Mouse (Mus musculus): ENCODE data around the gene Hoxd4. TPM values are rescaled to one million over a fixed set of nuclear protein-coding genes. Genes with fewer than 3 reads are reported as not detected.

Hoxd4 gene
- polyA plus RNA-seq, 1 experiment from 2014 or later: 4.9 TPM

GRCm38 (mm10) chr2:74703720-74704392 lies 7.9 kb upstream of the Hoxd4 start:
- Histone ChIP-seq H3K4me2 (replicated peaks; ENCODE audit: low read depth, low read length) (peak overlapping the region; percentile 72), H3K9me3 (ENCODE audit: low read length) (no peaks in the 10 kb centered on the region), H3K36me3 (ENCODE audit: insufficient read depth, low read length) (no peaks in the 10 kb centered on the region), H3K4me1 (ENCODE audit: insufficient read depth, low read length) (peaks cover 35% of the 10 kb centered on the region; the same call in 1 of the 2 replicates), H3K9ac (replicated peaks; ENCODE audit: low read length) (peak overlapping the region; percentile 99), H3K27me3 (ENCODE audit: insufficient read depth, low read length) (no peaks in the 10 kb centered on the region), H3K4me3 (ENCODE audit: low read length) (peak overlapping the region; percentile 78), H3K27ac (ENCODE audit: low read length) (peak overlapping the region; percentile 100)
- 11% methylated on average over 26 of the region's 26 CpGs for WGBS
- ATAC-seq (ENCODE audit: low FRiP score, low TSS enrichment): peak; percentile 57

GRCm38 (mm10) chr2:74704393-74704998 lies 7.2 kb upstream of the Hoxd4 start, which contains the start of gene Hoxd8:
Gene Hoxd8 (plus strand): TSS chr2:74704615.
- Histone ChIP-seq H3K4me1 (ENCODE audit: insufficient read depth, low read length) (peaks cover 41% of the 10 kb centered on the region), H3K27me3 (ENCODE audit: insufficient read depth, low read length) (no peaks in the 10 kb centered on the region), H3K27ac (ENCODE audit: low read length) (peak within 1 kb of the TSS; percentile 100), H3K9me3 (ENCODE audit: low read length) (no peaks in the 10 kb centered on the region), H3K4me3 (ENCODE audit: low read length) (peak within 1 kb of the TSS; percentile 78), H3K4me2 (replicated peaks; ENCODE audit: low read depth, low read length) (peak within 1 kb of the TSS; percentile 72), H3K9ac (replicated peaks; ENCODE audit: low read length) (peak within 1 kb of the TSS; percentile 99), H3K36me3 (ENCODE audit: insufficient read depth, low read length) (no peaks in the 10 kb centered on the region)
- under 1% methylated on average over 50 of the region's 52 CpGs for WGBS
- ATAC-seq (ENCODE audit: low FRiP score, low TSS enrichment): peak; percentile 76

- Histone ChIP-seq H3K27ac (ENCODE audit: low read length) (peak overlapping the region; percentile 100), H3K9ac (replicated peaks; ENCODE audit: low read length) (peak overlapping the region; percentile 99), H3K4me3 (ENCODE audit: low read length) (peak overlapping the region; percentile 78), H3K36me3 (ENCODE audit: insufficient read depth, low read length) (no peaks in the 10 kb centered on the region), H3K4me2 (replicated peaks; ENCODE audit: low read depth, low read length) (peak overlapping the region; percentile 72), H3K4me1 (ENCODE audit: insufficient read depth, low read length) (peaks cover 43% of the 10 kb centered on the region), H3K9me3 (ENCODE audit: low read length) (no peaks in the 10 kb centered on the region), H3K27me3 (ENCODE audit: insufficient read depth, low read length) (no peaks in the 10 kb centered on the region)
- ATAC-seq (ENCODE audit: low FRiP score, low TSS enrichment): peak; percentile 40
- under 1% methylated on average over 27 of the region's 66 CpGs for WGBS
Observed at GRCm38 (mm10) chr2:74704999-74705466, 6.7 kb upstream of the Hoxd4 start.

DNA sequence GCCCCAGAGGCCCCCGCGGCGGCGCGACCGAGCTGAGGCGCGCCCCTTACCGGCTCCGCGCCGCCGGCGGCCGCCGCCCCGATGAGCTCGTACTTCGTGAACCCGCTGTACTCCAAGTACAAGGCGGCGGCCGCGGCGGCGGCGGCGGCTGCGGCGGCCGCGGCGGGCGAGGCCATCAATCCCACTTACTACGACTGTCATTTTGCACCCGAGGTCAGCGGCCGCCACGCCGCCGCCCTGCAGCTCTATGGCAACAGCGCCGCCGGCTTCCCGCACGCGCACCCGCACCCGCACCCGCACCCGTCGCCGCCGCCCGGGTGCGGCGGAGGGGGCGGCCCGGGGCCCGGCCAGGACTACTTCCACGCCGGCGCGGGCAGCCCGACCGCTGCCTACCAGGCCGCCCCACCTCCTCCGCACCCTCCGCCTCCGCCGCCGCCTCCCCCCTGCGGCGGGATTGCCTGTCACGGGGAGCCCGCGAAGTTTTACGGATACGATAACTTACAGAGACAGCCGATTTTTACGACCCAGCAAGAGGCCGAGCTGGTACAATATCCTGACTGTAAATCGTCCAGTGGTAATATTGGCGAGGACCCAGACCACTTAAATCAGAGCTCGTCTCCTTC lies 6.2 kb upstream of the Hoxd4 start:
- Histone ChIP-seq H3K4me2 (replicated peaks; ENCODE audit: low read depth, low read length) (peak overlapping the region; percentile 72), H3K36me3 (ENCODE audit: insufficient read depth, low read length) (no peaks in the 10 kb centered on the region), H3K27me3 (ENCODE audit: insufficient read depth, low read length) (no peaks in the 10 kb centered on the region), H3K9ac (replicated peaks; ENCODE audit: low read length) (peak overlapping the region; percentile 99), H3K4me1 (ENCODE audit: insufficient read depth, low read length) (peaks cover 43% of the 10 kb centered on the region), H3K9me3 (ENCODE audit: low read length) (no peaks in the 10 kb centered on the region), H3K27ac (ENCODE audit: low read length) (peak overlapping the region; percentile 100), H3K4me3 (ENCODE audit: low read length) (peak overlapping the region; percentile 78)
- WGBS: under 1% methylated on average over 70 of the region's 85 CpGs
- peak; percentile 29 for ATAC-seq (ENCODE audit: low FRiP score, low TSS enrichment)

- Histone ChIP-seq H3K27ac (ENCODE audit: low read length) (peak overlapping the region; percentile 100), H3K9ac (replicated peaks; ENCODE audit: low read length) (peak overlapping the region; percentile 99), H3K27me3 (ENCODE audit: insufficient read depth, low read length) (no peaks in the 10 kb centered on the region), H3K36me3 (ENCODE audit: insufficient read depth, low read length) (no peaks in the 10 kb centered on the region), H3K4me3 (ENCODE audit: low read length) (peak overlapping the region; percentile 78), H3K4me1 (ENCODE audit: insufficient read depth, low read length) (peaks cover 42% of the 10 kb centered on the region), H3K9me3 (ENCODE audit: low read length) (no peaks in the 10 kb centered on the region), H3K4me2 (replicated peaks; ENCODE audit: low read depth, low read length) (peak overlapping the region; percentile 72)
- 3% methylated on average over 13 of the region's 13 CpGs for WGBS
- no peak for ATAC-seq (ENCODE audit: low FRiP score, low TSS enrichment)
Observed at GRCm38 (mm10) chr2:74706393-74706960, 5.3 kb upstream of the Hoxd4 start.

DNA sequence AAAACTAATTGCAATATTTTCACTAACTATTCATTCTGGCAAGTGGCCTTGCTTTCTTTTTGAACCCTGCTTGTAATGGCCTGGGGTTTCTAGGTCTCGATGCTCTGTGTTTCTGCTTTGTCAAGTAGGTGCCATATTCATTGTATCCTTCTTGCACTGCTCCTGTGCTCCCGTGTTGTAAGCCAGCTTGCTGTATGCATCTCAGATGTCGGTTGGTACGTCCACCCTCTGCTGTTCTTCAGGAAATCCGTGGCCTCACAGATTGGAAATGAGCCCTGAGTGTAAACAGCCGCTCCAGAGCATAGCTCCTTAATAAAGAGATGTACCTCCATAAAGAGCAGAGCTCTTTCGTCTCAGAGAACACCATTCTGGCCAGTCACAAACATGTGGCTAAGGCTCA lies 4.1 kb upstream of the Hoxd4 start:
- peak overlapping the region; percentile 74 for H3K9ac ChIP-seq (replicated peaks; ENCODE audit: low read length)
- H3K36me3 ChIP-seq (ENCODE audit: insufficient read depth, low read length): no peaks in the 10 kb centered on the region
- peak overlapping the region; percentile 72 for H3K4me2 ChIP-seq (replicated peaks; ENCODE audit: low read depth, low read length)
- peak overlapping the region; percentile 49 for H3K4me3 ChIP-seq (ENCODE audit: low read length)
- ATAC-seq (ENCODE audit: low FRiP score, low TSS enrichment): no peak
- WGBS: 11% methylated on average over 7 of the region's 7 CpGs
- H3K4me1 ChIP-seq (ENCODE audit: insufficient read depth, low read length): peaks cover 42% of the 10 kb centered on the region
- H3K9me3 ChIP-seq (ENCODE audit: low read length): no peaks in the 10 kb centered on the region
- peak overlapping the region; percentile 85 for H3K27ac ChIP-seq (ENCODE audit: low read length)
- H3K27me3 ChIP-seq (ENCODE audit: insufficient read depth, low read length): no peaks in the 10 kb centered on the region

DNA sequence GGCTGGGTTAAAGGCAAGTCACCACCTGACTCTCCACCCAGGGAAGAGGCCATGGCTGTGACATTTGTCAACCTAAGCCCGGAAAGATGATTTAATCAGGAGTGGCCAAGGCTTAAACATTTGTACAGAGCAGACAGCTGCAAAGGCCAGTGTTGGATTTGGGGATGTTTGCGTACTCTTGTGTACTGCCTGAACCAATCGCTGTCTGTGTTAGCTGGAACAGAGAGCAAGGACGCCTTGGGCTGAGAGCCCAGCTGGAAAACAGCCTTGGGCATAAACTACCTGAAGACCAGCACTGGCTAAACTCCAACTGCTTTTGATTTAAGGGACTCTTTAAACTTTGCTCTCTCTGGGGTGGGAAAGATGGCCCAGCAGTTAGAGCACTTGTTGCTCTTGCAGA lies 3.1 kb upstream of the Hoxd4 start:
- Histone ChIP-seq H3K4me3 (ENCODE audit: low read length) (peak overlapping the region; percentile 49), H3K36me3 (ENCODE audit: insufficient read depth, low read length) (no peaks in the 10 kb centered on the region), H3K9me3 (ENCODE audit: low read length) (no peaks in the 10 kb centered on the region), H3K27ac (ENCODE audit: low read length) (peak overlapping the region; percentile 99), H3K4me1 (ENCODE audit: insufficient read depth, low read length) (peaks cover 36% of the 10 kb centered on the region), H3K9ac (replicated peaks; ENCODE audit: low read length) (peak overlapping the region; percentile 48; the same call in 1 of the 2 replicates), H3K4me2 (replicated peaks; ENCODE audit: low read depth, low read length) (peak overlapping the region; percentile 72), H3K27me3 (ENCODE audit: insufficient read depth, low read length) (no peaks in the 10 kb centered on the region)
- no peak for ATAC-seq (ENCODE audit: low FRiP score, low TSS enrichment)
- 24% methylated on average over 4 of the region's 4 CpGs for whole genome bisulfite sequencing

GRCm38 (mm10) chr2:74709465-74710419 lies 2.0 kb upstream of the Hoxd4 start:
- peak overlapping the region; percentile 99 for H3K27ac ChIP-seq (ENCODE audit: low read length)
- peak overlapping the region; percentile 72 for H3K4me2 ChIP-seq (replicated peaks; ENCODE audit: low read depth, low read length)
- no peaks in the 10 kb centered on the region for H3K36me3 ChIP-seq (ENCODE audit: insufficient read depth, low read length)
- H3K9me3 ChIP-seq (ENCODE audit: low read length): no peaks in the 10 kb centered on the region
- H3K27me3 ChIP-seq (ENCODE audit: insufficient read depth, low read length): no peaks in the 10 kb centered on the region
- 21% methylated on average over 5 of the region's 5 CpGs for WGBS
- peak overlapping the region; percentile 61 for H3K9ac ChIP-seq (replicated peaks; ENCODE audit: low read length)
- H3K4me1 ChIP-seq (ENCODE audit: insufficient read depth, low read length): peaks cover 34% of the 10 kb centered on the region
- peak overlapping the region; percentile 9 for H3K4me3 ChIP-seq (ENCODE audit: low read length)
- no peak for ATAC-seq (ENCODE audit: low FRiP score, low TSS enrichment)

All from kidney, embryonic 16.5 days (tissue).